Mouse (Mus musculus): ENCODE measurements at regions not wholly inside any gene's neighbourhood (a gene's known extent, or its start where the extent isn't known, plus 50 kb on each side); places are given as distances from the start of the nearest gene placed in this dataset.
"Not testable (repeated sequence)": the region's sequence is repeated elsewhere in the genome, so short reads cannot be mapped to it uniquely, and the experiment has no call there.

GRCm38 (mm10) chr6:48172769-48173168 is 86.4 kb upstream of the Zfp746 start:
- not testable (repeated sequence) for DNase-seq (ENCODE audit: low spot score)

- no peak for DNase-seq (ENCODE audit: low spot score)
Measured at GRCm38 (mm10) chr6:48136851-48137250, 50.5 kb upstream of the Zfp746 start.

All from MN1 (cell line).